Mouse (Mus musculus): ENCODE measurements around the gene Habp4. TPM values are rescaled to one million over a fixed set of nuclear protein-coding genes. Genes with fewer than 3 reads are reported as not detected.

Gene Habp4
- polyA plus RNA-seq, 1 experiment from 2014 or later: 24.2 TPM

DNA sequence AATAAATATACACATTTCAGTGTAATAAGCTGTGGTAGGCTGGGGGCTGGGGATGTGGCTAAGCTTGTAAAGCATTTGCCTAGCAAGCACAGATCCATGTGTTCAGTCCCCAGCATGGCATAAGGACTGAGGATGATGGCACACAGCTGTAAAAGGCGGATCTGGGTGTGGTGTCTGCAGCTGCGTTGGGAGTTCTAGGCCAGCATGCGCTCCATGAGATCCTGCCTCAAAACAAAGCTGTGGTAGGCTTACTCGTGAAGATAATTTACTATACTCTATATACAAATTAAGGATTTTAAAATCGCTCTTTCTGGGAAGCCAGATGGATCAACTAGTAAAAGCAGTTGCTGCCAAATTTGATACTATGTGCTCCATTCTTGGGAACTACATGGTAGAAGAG lies 53.3 kb downstream of the Habp4 start:
- Histone ChIP-seq H3K4me1 (replicated peaks) (no peaks in the 10 kb centered on the region), H3K9me3 (no peaks in the 10 kb centered on the region), H3K27me3 (ENCODE audit: insufficient read depth, poor library complexity, severe bottlenecking) (no peaks in the 10 kb centered on the region), H3K27ac (no peak overlapping the region), H3K36me3 (peaks cover 26% of the 10 kb centered on the region), H3K4me3 (no peak overlapping the region)
- DNase-seq (ENCODE audit: low spot score): no peak
- 89% methylated on average over 5 of the region's 5 CpGs for WGBS

DNA sequence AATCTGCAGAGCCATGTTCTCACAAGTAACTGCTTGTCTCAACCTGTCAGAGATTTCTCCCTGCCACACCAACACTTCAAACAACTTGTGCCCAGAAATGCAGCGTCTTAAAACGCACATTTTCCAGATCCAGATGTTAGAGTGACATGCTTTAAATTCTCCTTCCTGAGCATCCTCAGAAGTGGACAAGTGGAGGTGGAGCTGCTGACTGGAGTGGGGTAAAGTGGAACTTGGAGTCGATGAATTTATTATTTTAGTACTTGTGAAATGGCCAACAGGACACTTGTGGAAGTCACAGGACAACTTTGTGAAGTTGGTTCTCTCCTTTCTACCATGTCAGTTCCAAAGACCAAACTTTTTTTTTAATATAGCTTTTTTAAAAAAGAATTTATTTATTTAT lies 64.1 kb downstream of the Habp4 start:
- Histone ChIP-seq H3K9me3 (no peaks in the 10 kb centered on the region), H3K4me3 (no peak overlapping the region), H3K27me3 (ENCODE audit: insufficient read depth, poor library complexity, severe bottlenecking) (no peaks in the 10 kb centered on the region), H3K27ac (no peak overlapping the region), H3K36me3 (peaks cover 9% of the 10 kb centered on the region; the same call in 1 of the 2 replicates), H3K4me1 (replicated peaks) (no peaks in the 10 kb centered on the region)
- no peak for DNase-seq (ENCODE audit: low spot score)
- 86% methylated on average over 3 of the region's 3 CpGs for WGBS

DNA sequence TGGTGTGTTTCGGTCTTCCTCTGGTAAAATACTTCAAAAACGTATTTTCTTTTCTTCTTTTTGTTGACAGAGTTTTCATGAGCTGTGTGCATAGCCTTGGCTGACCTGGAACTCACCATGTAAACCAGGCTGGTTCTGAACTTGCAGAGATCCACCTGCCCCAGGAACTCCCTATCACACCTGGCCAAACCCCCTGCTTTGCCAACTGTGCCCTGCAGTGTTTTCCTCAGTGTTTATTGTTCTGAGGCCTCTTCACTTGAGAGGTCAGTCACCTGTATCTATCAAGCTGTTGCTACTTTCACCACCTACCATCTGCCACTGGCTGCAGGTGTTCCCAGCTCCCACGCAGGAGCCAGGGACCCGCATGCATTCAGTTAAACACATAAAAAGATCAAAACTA lies 65.1 kb downstream of the Habp4 start:
- H3K27me3 ChIP-seq (ENCODE audit: insufficient read depth, poor library complexity, severe bottlenecking): no peaks in the 10 kb centered on the region
- no peak for DNase-seq (ENCODE audit: low spot score)
- no peaks in the 10 kb centered on the region for H3K9me3 ChIP-seq
- no peak overlapping the region for H3K27ac ChIP-seq
- WGBS: 90% methylated on average over 4 of the region's 4 CpGs
- H3K4me1 ChIP-seq (replicated peaks): no peaks in the 10 kb centered on the region
- H3K4me3 ChIP-seq: no peak overlapping the region
- H3K36me3 ChIP-seq: peaks cover 6% of the 10 kb centered on the region; the same call in 1 of the 2 replicates

DNA sequence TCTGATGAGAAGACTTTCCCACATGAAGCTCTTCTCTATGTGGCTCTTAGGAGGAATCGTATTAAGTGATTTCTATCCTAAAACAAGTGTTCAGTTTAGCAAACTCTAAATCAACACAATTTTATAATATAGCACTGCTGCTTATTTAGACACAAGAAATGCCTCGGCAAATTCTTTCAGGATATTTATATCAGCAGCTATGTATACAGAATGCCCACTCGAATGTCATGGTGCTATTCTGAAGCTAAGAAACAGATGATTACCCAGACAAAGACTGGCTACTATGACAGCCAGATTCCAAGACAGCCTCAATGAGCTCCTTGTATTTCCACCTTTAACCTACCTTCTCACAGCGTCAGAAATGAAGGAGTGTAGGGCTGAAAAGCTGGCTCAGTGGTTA lies 71.5 kb downstream of the Habp4 start:
- H3K27ac ChIP-seq: no peak overlapping the region
- no peak overlapping the region for H3K4me3 ChIP-seq
- H3K9me3 ChIP-seq: no peaks in the 10 kb centered on the region
- H3K27me3 ChIP-seq (ENCODE audit: insufficient read depth, poor library complexity, severe bottlenecking): no peaks in the 10 kb centered on the region
- H3K4me1 ChIP-seq (replicated peaks): 0 out of 2 replicates have a peak, but pooled peaks cover 5% of the 10 kb centered on the region
- WGBS: 88% methylated on average over 4 of the region's 4 CpGs
- no peak for DNase-seq (ENCODE audit: low spot score)
- no peaks in the 10 kb centered on the region for H3K36me3 ChIP-seq

GRCm38 (mm10) chr13:64235062-64235715 lies 73.6 kb downstream of the Habp4 start:
- Histone ChIP-seq H3K36me3 (no peaks in the 10 kb centered on the region), H3K27me3 (ENCODE audit: insufficient read depth, poor library complexity, severe bottlenecking) (no peaks in the 10 kb centered on the region), H3K9me3 (no peaks in the 10 kb centered on the region), H3K27ac (no peak overlapping the region), H3K4me1 (replicated peaks) (0 out of 2 replicates have a peak, but pooled peaks cover 5% of the 10 kb centered on the region), H3K4me3 (no peak overlapping the region)
- DNase-seq (ENCODE audit: low spot score): peak; percentile 20
- 71% methylated on average over 4 of the region's 4 CpGs for WGBS

DNA sequence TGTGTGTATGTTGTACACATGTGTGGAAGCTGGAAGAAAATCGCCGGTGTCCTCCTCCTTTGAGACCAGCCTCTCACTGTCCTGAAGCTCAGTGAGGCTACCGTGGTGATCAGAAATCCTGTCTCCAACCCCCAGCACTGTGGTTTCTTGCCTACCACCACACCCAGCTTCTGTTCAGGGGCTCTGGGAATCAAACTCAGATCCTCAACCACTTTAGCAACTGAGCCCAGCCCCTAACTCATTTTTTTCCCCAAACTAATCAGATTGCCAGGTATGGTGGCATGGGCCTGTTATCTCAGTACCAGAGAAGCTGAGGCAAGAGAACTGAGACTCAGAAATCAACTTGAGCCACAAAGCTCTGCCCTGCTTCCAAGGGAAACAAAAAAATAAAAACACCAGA lies 74.2 kb downstream of the Habp4 start:
- Histone ChIP-seq H3K36me3 (no peaks in the 10 kb centered on the region), H3K4me1 (replicated peaks) (0 out of 2 replicates have a peak, but pooled peaks cover 5% of the 10 kb centered on the region), H3K27ac (no peak overlapping the region), H3K9me3 (no peaks in the 10 kb centered on the region), H3K27me3 (ENCODE audit: insufficient read depth, poor library complexity, severe bottlenecking) (no peaks in the 10 kb centered on the region), H3K4me3 (no peak overlapping the region)
- 81% methylated on average over 3 of the region's 3 CpGs for WGBS
- no peak for DNase-seq (ENCODE audit: low spot score)

Other genes starting within 250 kb of the Habp4 start
- gene Hsd17b3, start 72.6 kb upstream of the Habp4 start, polyA plus RNA-seq (2016; fragmentation: Nextera tagmentation; extraction: Ambion mirVana): not detected in 2 replicates
- gene Slc35d2, start 32.5 kb upstream of the Habp4 start, polyA plus RNA-seq (2016; fragmentation: Nextera tagmentation; extraction: Ambion mirVana): 5.5 and 6.9 TPM in 2 replicates
- 12.5 and 17.1 TPM in 2 replicates for gene Zfp367, start 8.6 kb upstream of the Habp4 start, polyA plus RNA-seq (2016; fragmentation: Nextera tagmentation; extraction: Ambion mirVana)
- 11.2 and 16.3 TPM in 2 replicates for gene Cdc14b, start 113.5 kb downstream of the Habp4 start, polyA plus RNA-seq (2016; fragmentation: Nextera tagmentation; extraction: Ambion mirVana)
- 21.5 and 26.7 TPM in 2 replicates for gene Aaed1, start 150.9 kb downstream of the Habp4 start, polyA plus RNA-seq (2016; fragmentation: Nextera tagmentation; extraction: Ambion mirVana)
- gene Ctsl, start 209.1 kb downstream of the Habp4 start, polyA plus RNA-seq (2016; fragmentation: Nextera tagmentation; extraction: Ambion mirVana): 135 and 146 TPM in 2 replicates